Mouse (Mus musculus) bone marrow, adult 2 months (tissue): ENCODE measurements around the gene Fam183b.

Source experiments
- CTCF ChIP-seq: fragments of 200-500 bp; IDR thresholded peaks from 2 replicates; pipeline ENCODE4 v1.5.1; 2011; ENCODE audit warnings: low read length, control low read depth; ENCODE audit not compliant: control insufficient read depth, insufficient read depth
- POLR2A ChIP-seq: fragments of 200-500 bp; IDR thresholded peaks from 2 replicates; pipeline ENCODE4 v1.6.1; 2011; ENCODE audit warnings: low read depth, mild to moderate bottlenecking, control low read depth, low read length, borderline replicate concordance; ENCODE audit not compliant: control insufficient read depth

DNA sequence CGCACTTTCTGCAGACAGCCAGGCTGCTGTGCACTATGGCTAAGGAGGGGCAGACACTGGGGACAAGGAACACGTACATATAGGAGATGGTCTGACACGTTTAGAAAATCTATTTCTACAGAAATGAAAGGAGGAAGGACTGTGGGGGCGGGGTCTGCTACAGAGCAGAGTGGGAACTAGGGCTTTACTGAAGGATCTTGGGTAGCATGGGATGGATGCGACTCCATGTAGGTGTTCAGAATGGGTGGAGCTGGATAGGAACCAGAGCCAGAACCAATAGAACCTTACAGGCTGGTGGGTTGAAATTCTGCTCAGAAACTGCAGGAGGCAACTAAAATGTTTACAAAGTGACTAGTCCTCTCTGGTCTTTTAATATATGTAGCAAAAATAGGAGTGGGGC, 2.0 kb downstream of the Fam183b start:
- no peak for TF ChIP-seq POLR2A
- TF ChIP-seq CTCF: no peak
